Mouse (Mus musculus) embryonic fibroblast, embryonic 13.5 days (primary cell): Measurements from ENCODE around the gene Pdzd3.

Experiments used
- CTCF ChIP-seq: IDR thresholded peaks from 2 replicates; pipeline ENCODE4 v1.5.1; 2011; ENCODE audit warnings: mild to moderate bottlenecking, control low read depth, low read length, moderate library complexity, borderline replicate concordance; ENCODE audit not compliant: insufficient read depth
- POLR2A ChIP-seq: IDR thresholded peaks from 2 replicates; pipeline ENCODE4 v1.6.1; 2011; ENCODE audit warnings: low read depth, mild to moderate bottlenecking, control low read depth, low read length, moderate library complexity

DNA sequence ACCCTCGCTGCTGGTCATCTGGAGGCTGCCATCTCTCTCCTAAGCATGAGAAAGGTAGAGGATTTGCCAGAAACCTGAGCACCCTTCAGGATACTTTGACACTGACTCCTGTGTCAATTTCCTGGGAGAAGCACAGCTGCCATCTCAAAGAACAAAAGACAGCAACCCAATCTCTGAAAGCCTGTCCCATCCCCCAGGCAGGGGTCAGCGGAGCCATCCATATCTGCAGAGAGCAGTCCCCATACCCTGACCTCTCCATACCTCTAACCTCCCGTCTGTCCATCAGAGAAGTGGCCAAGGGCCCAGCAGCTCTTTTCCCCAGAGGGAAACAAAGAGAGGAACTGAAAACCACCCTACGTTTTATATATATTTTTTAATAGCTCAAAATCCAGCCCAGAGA, 14.7 kb downstream of the Pdzd3 start:
- TF ChIP-seq CTCF = no peak
- TF ChIP-seq POLR2A = no peak
